Mouse (Mus musculus): ENCODE measurements around the gene Plin3.

DNA sequence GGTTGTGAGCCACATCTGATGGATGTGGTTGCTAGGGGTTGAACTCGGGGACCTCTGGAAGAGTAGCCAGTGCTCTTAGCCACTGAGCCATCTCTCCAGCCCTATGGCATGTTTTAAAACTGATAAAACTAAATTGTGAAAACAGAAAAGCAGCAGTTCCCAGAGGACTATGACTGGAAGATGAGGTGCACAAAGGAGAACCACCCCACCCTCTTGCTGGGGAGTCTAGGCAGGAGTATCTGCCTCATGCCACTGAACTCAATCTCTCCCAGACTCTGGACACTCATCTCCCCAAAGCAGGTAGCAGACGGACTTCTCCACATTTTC lies 15.1 kb downstream of the Plin3 start:
- TF ChIP-seq CTCF (IDR thresholded peaks at IDR 0.05; ENCODE audit: insufficient read depth, low read depth, low read length) (no peak), POLR2A (IDR thresholded peaks at IDR 0.05; ENCODE audit: insufficient read depth, low read depth, low read length) (no peak)
